Mouse (Mus musculus) ES-Bruce4 (cell line): ENCODE measurements around the gene Zfp36.

Experiments
- CTCF ChIP-seq: IDR thresholded peaks from one replicate; pipeline ENCODE4 v1.8.1; 2011; ENCODE audit warnings: low read depth, low read length
- EP300 ChIP-seq: IDR thresholded peaks from 2 replicates; pipeline ENCODE4 v1.6.1; 2011; ENCODE audit warnings: low read depth, low read length; ENCODE audit not compliant: insufficient read depth
- POLR2A ChIP-seq: IDR thresholded peaks from one replicate; pipeline ENCODE4 v1.8.1; 2011; ENCODE audit warnings: low read length; ENCODE audit not compliant: insufficient read depth

DNA sequence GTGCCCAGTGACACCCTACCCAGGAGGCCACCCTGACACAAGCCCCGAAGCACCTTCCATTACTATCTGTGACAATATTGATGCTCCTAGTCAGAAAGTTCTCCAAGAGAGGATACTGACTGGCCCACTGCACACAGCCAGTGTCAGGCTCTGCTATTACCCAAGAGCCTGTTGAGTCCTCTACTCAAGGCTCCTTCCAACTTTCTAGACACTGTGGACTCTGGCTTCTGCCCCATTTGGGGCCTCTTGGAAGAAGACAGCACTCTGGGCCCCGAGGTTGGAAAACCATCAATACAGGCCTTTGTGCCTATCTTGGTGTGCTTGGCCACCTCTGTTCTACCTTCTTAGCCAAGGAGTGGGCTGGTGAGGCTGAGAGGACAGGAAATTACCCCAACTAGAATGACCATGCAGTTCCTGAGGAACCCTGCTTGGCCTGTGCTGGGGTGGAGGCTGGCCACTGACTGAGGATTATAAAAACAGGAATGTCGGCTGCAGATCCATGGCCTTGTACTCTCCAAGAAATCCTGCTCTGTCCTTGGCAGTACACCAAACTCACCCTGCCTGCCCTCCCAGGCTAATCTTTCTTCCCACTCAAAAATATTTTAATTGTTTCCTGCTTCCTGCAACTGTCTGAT is 30.9 kb upstream of the Zfp36 start:
- TF ChIP-seq CTCF (no peak), POLR2A (no peak), EP300 (no peak)
